Comparison of ENCODE assay signal across 22 mouse cellular contexts in the genomic region with DNA sequence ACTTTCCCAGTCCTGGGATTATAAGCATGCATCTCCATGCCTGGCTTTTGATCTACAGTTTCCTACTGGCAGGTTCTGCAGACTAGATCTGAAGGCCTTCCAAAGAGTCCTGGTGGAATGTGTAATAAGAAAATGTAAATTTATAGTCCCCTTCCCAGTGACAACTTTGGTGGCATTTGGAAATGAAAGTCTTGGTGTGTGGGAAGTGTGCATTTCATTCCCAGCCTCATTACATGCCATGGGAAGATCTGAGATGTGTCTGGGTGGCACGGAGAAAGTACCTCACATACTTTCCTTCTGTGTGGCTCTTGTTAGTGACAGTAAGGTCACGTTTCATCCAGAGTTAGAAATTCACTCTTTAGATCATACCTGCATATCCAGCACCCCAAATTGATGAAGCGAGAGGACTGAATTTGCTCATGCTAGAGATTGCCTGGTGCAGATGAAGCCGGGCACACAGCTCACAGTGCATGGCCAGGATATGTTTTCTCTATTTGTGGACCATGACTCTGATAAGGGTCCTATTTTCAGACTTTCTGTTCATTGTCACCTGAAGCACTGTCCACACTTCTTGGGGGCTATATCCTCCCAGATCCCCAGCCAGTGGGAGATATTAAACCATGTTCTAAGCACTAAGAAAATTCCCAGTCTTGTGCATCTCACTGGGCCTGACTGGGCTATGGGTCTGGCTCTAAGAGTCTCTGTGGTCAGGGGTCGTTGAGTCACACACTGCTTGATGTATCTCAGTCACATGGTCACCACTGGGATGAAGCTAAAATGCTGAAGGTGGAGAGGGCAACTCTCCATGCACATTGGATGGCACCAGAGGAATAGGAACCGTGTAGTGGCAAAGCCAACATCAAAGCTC. TPM values are rescaled to one million over a fixed set of nuclear protein-coding genes. Genes with fewer than 3 reads are reported as not detected.
A peak's percentile ranks its signal among the peaks of the same experiment; 100 is the strongest.
DNase-seq lines count a peak whose midpoint lies in the region; ATAC-seq lines count a peak whose summit lies in the region.
"Had no signal": no experiment of that assay in that cellular context is flagged by ENCODE, and none has a peak within 500 bp of the region (broad histone marks: within the 10 kb centered on the region; RNA-seq: fewer than 3 reads in every experiment).

No protein-coding gene starts in this region.

- intact Hi-C loops in heart, postnatal 10 days (cut with DNase I), result no loop called here

- peaks cover 27% of the 10 kb centered on the region for H3K4me1 ChIP-seq in heart, embryonic 12.5 days (replicated peaks)
- no peaks in the 10 kb centered on the region for H3K4me1 ChIP-seq in kidney, embryonic 14.5 days (ENCODE audit: control insufficient read depth, insufficient read depth, low read length)
- H3K4me1 ChIP-seq: forebrain, embryonic 15.5 days had no signal

- H3K27me3 ChIP-seq in heart, embryonic 12.5 days (replicated peaks), result no peaks in the 10 kb centered on the region
- H3K27me3 ChIP-seq in kidney, embryonic 14.5 days (ENCODE audit: control insufficient read depth, insufficient read depth, low read length), result no peaks in the 10 kb centered on the region
- H3K27me3 ChIP-seq: forebrain, embryonic 15.5 days had no signal

- WGBS in heart, embryonic 12.5 days, result 51% methylated on average over 6 of the region's 6 CpGs
- 82% methylated on average over 6 of the region's 6 CpGs for WGBS in kidney, embryonic 14.5 days

- peak; percentile 27 for DNase-seq in 3T3-L1 (ENCODE audit: low read depth, low spot score)
- DNase-seq in heart, adult 18-20 months, result peak; percentile 47 to 51
- peak; percentile 52 to 55 for DNase-seq in heart, postnatal 10 days
- DNase-seq in neural tube, embryonic 10.5 days (ENCODE audit: extremely low spot score, low spot score), result no peak
- DNase-seq: adrenal gland, postnatal 10 days; cerebellum, adult 8-10 months; cerebellum, postnatal 36 days; gastrocnemius, postnatal 14 days; kidney, adult 9 months; kidney, postnatal 25 days; layer of hippocampus, postnatal 36 days had no signal

- no peaks in the 10 kb centered on the region for H3K36me3 ChIP-seq in heart, embryonic 12.5 days
- no peaks in the 10 kb centered on the region for H3K36me3 ChIP-seq in kidney, embryonic 14.5 days (ENCODE audit: control insufficient read depth, insufficient read depth, low read length)
- H3K36me3 ChIP-seq: forebrain, embryonic 15.5 days had no signal

- H3K4me2 ChIP-seq in heart, embryonic 12.5 days, result no peak overlapping the region
- no peak overlapping the region for H3K4me2 ChIP-seq in kidney, embryonic 14.5 days (replicated peaks; ENCODE audit: low read depth, low read length)
- H3K4me2 ChIP-seq: forebrain, embryonic 15.5 days; hindbrain, embryonic 14.5 days; midbrain, embryonic 11.5 days had no signal

- no peak for ATAC-seq in heart, embryonic 12.5 days (ENCODE audit: insufficient number of reproducible peaks, low FRiP score)
- no peak for ATAC-seq in kidney, embryonic 14.5 days (ENCODE audit: low FRiP score, low TSS enrichment)
- ATAC-seq in CD4-positive, CD25-positive, alpha-beta regulatory T cell, adult 4 months, result no peak
- ATAC-seq: activated CD4-positive, CD25-positive, alpha-beta regulatory T cell, adult 4 months; forebrain, embryonic 15.5 days; lung, postnatal 0 days had no signal

- no peaks in the 10 kb centered on the region for H3K9me3 ChIP-seq in heart, embryonic 12.5 days (replicated peaks)
- H3K9me3 ChIP-seq in kidney, embryonic 14.5 days (ENCODE audit: control insufficient read depth, low read length), result no peaks in the 10 kb centered on the region
- H3K9me3 ChIP-seq: forebrain, embryonic 15.5 days had no signal

- H3K4me3 ChIP-seq in heart, embryonic 12.5 days, result no peak overlapping the region
- no peak overlapping the region for H3K4me3 ChIP-seq in kidney, embryonic 14.5 days (ENCODE audit: low read length)
- H3K4me3 ChIP-seq: forebrain, embryonic 15.5 days had no signal

- peak overlapping the region; percentile 76 for H3K27ac ChIP-seq in heart, embryonic 12.5 days (ENCODE audit: poor library complexity, severe bottlenecking)
- no peak overlapping the region for H3K27ac ChIP-seq in kidney, embryonic 14.5 days (ENCODE audit: low read depth, low read length)
- H3K27ac ChIP-seq: forebrain, embryonic 15.5 days; hindbrain, embryonic 14.5 days; macrophage; stomach, postnatal 0 days had no signal

- no peak overlapping the region for H3K9ac ChIP-seq in heart, embryonic 12.5 days
- no peak overlapping the region for H3K9ac ChIP-seq in kidney, embryonic 14.5 days (ENCODE audit: low read depth, low read length)
- H3K9ac ChIP-seq: forebrain, embryonic 15.5 days; hindbrain, embryonic 14.5 days had no signal

RNA-seq across cellular contexts. Expression of a gene that starts 35.5 kb away (rescaled TPM):
- 10 to 100 TPM; 44.0 to 48.9 TPM for total RNA-seq in heart, adult 18-20 months (2021)
- 6.1 and 6.2 TPM in 2 replicates for polyA plus RNA-seq in heart, embryonic 12.5 days (2016; fragmentation: Nextera tagmentation; extraction: Ambion mirVana)
- total RNA-seq in heart, postnatal 10 days (2021), result 10 to 100 TPM; 41.4 to 49.1 TPM
- 0.39 and 0.73 TPM in 2 replicates for polyA plus RNA-seq in kidney, embryonic 14.5 days (2014; fragmentation: Nextera tagmentation; extraction: Ambion mirVana)
- polyA plus RNA-seq in CD4-positive, CD25-positive, alpha-beta regulatory T cell, adult 4 months (2017; shearing (Covaris generic)), result not detected
- total RNA-seq: neutrophil, adult 5-6 weeks had no signal
- polyA plus RNA-seq: activated CD4-positive, CD25-positive, alpha-beta regulatory T cell, adult 4 months had no signal
